ENCODE assay signal across 11 mouse cellular contexts in genomic region chr14:121634736-121635430, GRCm38 (mm10).
DNase-seq lines count a peak whose midpoint lies in the region; ATAC-seq and TF ChIP-seq lines count a peak whose summit lies in the region.
"Had no signal": no experiment of that assay in that cellular context is flagged by ENCODE, and none has a peak within 500 bp of the region (broad histone marks: within the 10 kb centered on the region; RNA-seq: fewer than 3 reads in every experiment).

No protein-coding gene starts in this region.

- H3K4me2 ChIP-seq in forebrain, postnatal 0 days (ENCODE audit: low read depth) = no peak overlapping the region
- no peak overlapping the region for H3K4me2 ChIP-seq in forebrain, embryonic 14.5 days (ENCODE audit: low read length)
- no peak overlapping the region for H3K4me2 ChIP-seq in hindbrain, embryonic 12.5 days (replicated peaks)
- H3K4me2 ChIP-seq: hindbrain, embryonic 15.5 days; liver, embryonic 11.5 days had no signal

- no peaks in the 10 kb centered on the region for H3K9me3 ChIP-seq in forebrain, postnatal 0 days (ENCODE audit: low read length)
- H3K9me3 ChIP-seq in forebrain, embryonic 14.5 days (replicated peaks; ENCODE audit: control insufficient read depth, low read length) = no peaks in the 10 kb centered on the region
- no peaks in the 10 kb centered on the region for H3K9me3 ChIP-seq in hindbrain, embryonic 12.5 days (replicated peaks)
- H3K9me3 ChIP-seq: hindbrain, embryonic 15.5 days had no signal

- no peak for TF ChIP-seq CTCF in forebrain, postnatal 0 days (IDR thresholded peaks at IDR 0.05; ENCODE audit: low read depth)
- no peak for TF ChIP-seq CTCF in layer of hippocampus, adult 2 months (conservative IDR thresholded peaks at IDR 0.05)

- H3K4me3 ChIP-seq in forebrain, postnatal 0 days (ENCODE audit: low read depth, low read length) = no peak overlapping the region
- H3K4me3 ChIP-seq in forebrain, embryonic 14.5 days (ENCODE audit: low read depth, low read length) = no peak overlapping the region
- no peak overlapping the region for H3K4me3 ChIP-seq in layer of hippocampus, adult 2 months
- no peak overlapping the region for H3K4me3 ChIP-seq in hindbrain, embryonic 12.5 days
- H3K4me3 ChIP-seq: hindbrain, embryonic 15.5 days had no signal

- peaks cover 31% of the 10 kb centered on the region for H3K36me3 ChIP-seq in forebrain, postnatal 0 days (ENCODE audit: insufficient read depth)
- no peaks in the 10 kb centered on the region; the same call in 1 of the 2 replicates for H3K36me3 ChIP-seq in forebrain, embryonic 14.5 days (ENCODE audit: control insufficient read depth, insufficient read depth, low read length)
- 0 out of 2 replicates have a peak, but pooled peaks cover 6% of the 10 kb centered on the region for H3K36me3 ChIP-seq in hindbrain, embryonic 12.5 days

- 83% methylated on average over 11 of the region's 11 CpGs for WGBS in forebrain, postnatal 0 days
- 89% methylated on average over 11 of the region's 11 CpGs for WGBS in forebrain, embryonic 14.5 days
- WGBS in hindbrain, embryonic 12.5 days = 88% methylated on average over 11 of the region's 11 CpGs

- no peak overlapping the region for H3K27ac ChIP-seq in forebrain, postnatal 0 days (ENCODE audit: low read depth, low read length)
- no peak overlapping the region for H3K27ac ChIP-seq in forebrain, embryonic 14.5 days (ENCODE audit: low read depth, low read length)
- peak overlapping the region; percentile 55 for H3K27ac ChIP-seq in layer of hippocampus, adult 2 months
- no peak overlapping the region for H3K27ac ChIP-seq in hindbrain, embryonic 12.5 days
- H3K27ac ChIP-seq: hindbrain, embryonic 15.5 days had no signal

- peak; percentile 45 for ATAC-seq in forebrain, postnatal 0 days
- ATAC-seq in forebrain, embryonic 14.5 days = no peak
- no peak for ATAC-seq in granulocyte monocyte progenitor cell, adult 5-6 weeks (replicated peaks; ENCODE audit: poor library complexity, severe bottlenecking)
- no peak for ATAC-seq in hindbrain, embryonic 12.5 days (ENCODE audit: low FRiP score)

- H3K27me3 ChIP-seq in forebrain, postnatal 0 days (ENCODE audit: insufficient read depth, low read length) = no peaks in the 10 kb centered on the region
- no peaks in the 10 kb centered on the region for H3K27me3 ChIP-seq in forebrain, embryonic 14.5 days (replicated peaks; ENCODE audit: control insufficient read depth, insufficient read depth, low read length)
- no peaks in the 10 kb centered on the region for H3K27me3 ChIP-seq in hindbrain, embryonic 12.5 days
- H3K27me3 ChIP-seq: hindbrain, embryonic 15.5 days had no signal

- DNase-seq in forebrain, postnatal 0 days = no peak
- DNase-seq in forebrain, embryonic 14.5 days (ENCODE audit: low spot score) = no peak
- peak in 1 of 2 experiments; percentile 41 for DNase-seq in layer of hippocampus, adult 2 months (ENCODE audit: low spot score in 2 of 2)
- no peak for DNase-seq in layer of hippocampus, adult 9-10 months (ENCODE audit: low spot score)
- DNase-seq in testis, postnatal 10 days (ENCODE audit: low spot score) = peak; percentile 54
- DNase-seq in testis, postnatal 14 days (ENCODE audit: low spot score) = no peak
- DNase-seq: thymus, postnatal 4 days had no signal

- H3K9ac ChIP-seq in forebrain, postnatal 0 days = no peak overlapping the region
- no peak overlapping the region for H3K9ac ChIP-seq in forebrain, embryonic 14.5 days (ENCODE audit: low read length)
- no peak overlapping the region for H3K9ac ChIP-seq in hindbrain, embryonic 12.5 days
- H3K9ac ChIP-seq: hindbrain, embryonic 15.5 days had no signal

- no peaks in the 10 kb centered on the region for H3K4me1 ChIP-seq in forebrain, postnatal 0 days (ENCODE audit: insufficient read depth)
- no peaks in the 10 kb centered on the region for H3K4me1 ChIP-seq in forebrain, embryonic 14.5 days (ENCODE audit: control insufficient read depth, insufficient read depth, low read length)
- no peaks in the 10 kb centered on the region for H3K4me1 ChIP-seq in hindbrain, embryonic 12.5 days
- H3K4me1 ChIP-seq: hindbrain, embryonic 15.5 days had no signal
